Mouse (Mus musculus) cortical plate, adult 2 months (tissue): ENCODE measurements at regions not wholly inside any gene's neighbourhood (a gene's known extent, or its start where the extent isn't known, plus 50 kb on each side); places are given as distances from the start of the nearest gene placed in this dataset.

Source experiments
- CTCF ChIP-seq: fragments of 200-500 bp; IDR thresholded peaks from 2 replicates; pipeline ENCODE4 v1.5.1; 2011; ENCODE audit warnings: mild to moderate bottlenecking, control low read depth, low read length; ENCODE audit not compliant: insufficient read depth; ENCODE audit errors: extremely low read depth
- POLR2A ChIP-seq: fragments of 200-500 bp; IDR thresholded peaks from 2 replicates; pipeline ENCODE4 v1.6.1; 2011; ENCODE audit warnings: mild to moderate bottlenecking, low read length, control low read depth; ENCODE audit not compliant: insufficient read depth; ENCODE audit errors: extremely low read depth

- no peak for TF ChIP-seq POLR2A
- TF ChIP-seq CTCF = no peak
These were observed 259.2 kb upstream of the Fam84a start for GRCm38 (mm10) chr12:14411102-14411501.
